Mouse (Mus musculus) gastrocnemius, adult 8-10 months (tissue): Measurements from ENCODE around the gene Fuca1. TPM values are rescaled to one million over a fixed set of nuclear protein-coding genes. Genes with fewer than 3 reads are reported as not detected.

Experiments
- DNase-seq, 2 experiments: peaks; one replicate each; pipeline ENCODE4 v3.0.0; 2022; ENCODE audit warnings: low spot score in 2 of 2
- total RNA-seq, 4 experiments: library from RNA; stranded (reverse); gene quantifications; 2 replicates each; pipeline ENCODE4 v1.2.4; 2022

The Fuca1 gene
- 10 to 100 TPM; 14.8 to 28.3 (median 23.6) TPM for total RNA-seq

DNA sequence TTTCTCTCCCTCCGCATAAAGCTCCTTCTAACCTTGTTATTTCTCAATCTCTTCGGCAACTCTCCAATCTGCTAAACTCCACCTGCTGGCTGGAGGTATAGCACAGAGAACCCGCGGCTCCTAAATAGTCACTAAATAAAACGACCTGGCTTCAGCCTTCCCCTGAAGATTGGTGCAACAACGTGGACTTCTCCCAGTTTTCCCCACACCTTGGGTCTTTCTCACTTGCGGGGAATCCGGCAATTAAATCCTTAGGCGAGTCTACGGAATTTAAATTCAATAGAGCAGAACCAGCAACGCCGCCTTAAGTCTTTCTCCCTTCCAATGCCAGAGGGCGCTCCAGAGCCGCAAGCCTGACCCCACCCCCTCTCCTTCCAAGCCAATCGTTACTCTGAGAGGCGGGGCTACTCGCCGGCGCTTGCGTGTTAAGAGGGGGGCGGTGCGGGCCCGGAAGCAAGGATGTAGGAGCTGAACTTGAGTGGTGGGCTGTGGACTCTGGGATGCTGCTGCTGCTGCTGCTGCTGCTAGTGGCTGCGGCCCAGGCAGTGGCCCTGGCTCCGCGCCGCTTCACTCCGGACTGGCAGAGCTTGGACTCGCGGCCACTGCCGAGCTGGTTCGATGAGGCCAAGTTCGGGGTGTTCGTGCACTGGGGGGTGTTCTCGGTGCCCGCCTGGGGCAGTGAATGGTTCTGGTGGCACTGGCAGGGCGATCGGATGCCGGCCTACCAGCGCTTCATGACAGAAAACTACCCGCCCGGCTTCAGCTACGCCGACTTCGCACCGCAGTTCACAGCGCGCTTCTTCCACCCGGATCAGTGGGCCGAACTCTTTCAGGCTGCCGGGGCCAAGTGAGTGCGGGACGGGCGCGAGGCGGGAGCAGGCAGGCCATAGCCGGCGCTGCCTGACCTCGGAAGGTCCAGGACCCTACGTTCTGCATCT, at the start of gene Fuca1:
Gene Fuca1 (plus strand): TSS at position 432 of the 938 bp plus-strand sequence.
- peak; percentile 90 for DNase-seq

DNA sequence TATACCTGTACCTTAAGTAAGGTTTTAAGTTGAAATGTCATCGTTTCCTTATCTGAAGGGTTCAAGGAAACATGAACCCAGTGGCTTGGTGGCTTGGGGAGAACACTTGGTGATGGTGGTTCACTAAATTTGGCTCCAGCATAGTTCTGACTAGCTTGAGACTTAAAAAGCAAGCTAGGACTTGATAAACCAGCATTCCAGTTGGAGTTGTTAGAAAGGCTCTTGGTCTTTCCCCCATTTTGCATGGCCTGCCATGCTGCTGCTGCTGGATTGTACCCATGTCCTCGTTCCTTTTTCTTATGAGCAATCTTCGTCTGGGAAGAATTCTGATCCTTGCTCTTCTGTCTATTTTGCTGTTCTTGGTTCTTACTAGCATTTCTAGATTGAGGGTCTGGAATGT, 48.5 kb upstream of the Fuca1 start:
- DNase-seq = no peak

DNA sequence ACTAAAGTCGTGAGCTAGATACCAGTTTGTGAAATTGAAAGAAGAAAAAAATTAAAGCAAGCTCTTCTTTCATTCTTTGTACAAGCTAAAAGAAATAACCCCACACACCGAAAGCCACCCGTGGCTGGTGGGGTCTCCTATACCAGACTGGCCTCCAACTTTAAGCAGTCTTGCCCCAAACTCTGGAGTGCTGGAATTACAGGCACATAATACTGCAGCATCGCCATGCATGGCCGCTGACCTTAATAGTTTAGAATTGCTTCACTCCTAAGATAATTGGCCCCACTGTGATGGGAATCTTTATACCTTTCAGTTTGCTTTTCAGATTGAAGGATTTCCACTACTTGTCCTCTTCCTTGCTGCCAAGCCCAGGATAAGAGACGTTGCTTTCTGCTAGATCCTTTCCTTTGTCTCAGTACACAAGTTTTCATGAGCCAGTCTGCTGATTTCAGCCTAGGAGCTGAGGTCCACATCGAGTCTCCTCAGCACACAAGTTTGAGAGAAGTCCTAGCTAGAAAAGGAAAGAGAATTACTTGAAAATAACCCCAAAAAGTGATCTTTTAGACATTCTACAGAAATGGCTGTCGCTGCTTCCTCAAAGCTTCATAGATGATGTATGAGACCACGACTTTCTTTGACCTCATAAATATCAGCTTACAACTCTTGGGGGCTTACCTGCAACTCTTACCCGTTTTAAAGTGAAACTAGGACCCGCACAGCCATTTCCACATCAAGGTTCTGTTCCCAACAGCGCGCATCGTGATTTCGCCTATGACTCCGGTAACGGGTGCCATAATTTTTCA, 47.7 kb upstream of the Fuca1 start:
- DNase-seq = no peak

DNA sequence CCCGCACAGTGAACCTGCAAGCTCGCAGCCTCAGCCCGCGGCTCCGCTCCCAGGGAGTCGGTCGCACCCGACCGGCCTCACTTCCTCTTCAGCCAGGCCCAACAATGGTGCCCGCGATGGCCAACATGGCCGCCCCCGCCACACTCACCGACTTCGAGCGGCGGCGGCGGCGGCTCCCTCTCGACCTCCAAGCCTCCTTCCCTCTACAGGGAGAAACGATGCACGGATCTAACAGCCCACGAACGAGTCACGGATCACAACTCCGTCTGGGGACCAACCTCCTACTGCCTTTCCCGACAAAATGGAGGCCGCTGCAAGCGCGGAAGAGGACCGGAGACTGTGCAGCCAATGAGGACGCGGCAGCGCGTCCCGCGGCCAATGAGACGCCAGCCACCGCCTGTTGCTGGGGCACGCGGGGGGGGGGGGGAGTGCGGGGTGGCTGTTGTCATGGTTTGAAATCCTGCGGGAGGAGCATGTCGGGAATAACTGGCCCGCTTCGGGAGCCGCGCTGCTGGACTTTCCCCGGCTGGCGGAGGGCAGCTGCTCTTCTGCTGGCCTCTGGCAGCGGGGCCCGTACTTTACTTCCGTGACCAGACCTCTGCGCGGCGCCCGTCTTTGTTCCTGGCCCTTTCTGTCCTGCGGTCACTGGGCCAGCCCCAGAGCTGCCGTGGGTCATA, 46.9 kb upstream of the Fuca1 start, which contains the start of gene Pnrc2:
Gene Pnrc2 (minus strand): TSS at position 325 of the 677 bp plus-strand sequence.
- DNase-seq = peak; percentile 79 to 87

DNA sequence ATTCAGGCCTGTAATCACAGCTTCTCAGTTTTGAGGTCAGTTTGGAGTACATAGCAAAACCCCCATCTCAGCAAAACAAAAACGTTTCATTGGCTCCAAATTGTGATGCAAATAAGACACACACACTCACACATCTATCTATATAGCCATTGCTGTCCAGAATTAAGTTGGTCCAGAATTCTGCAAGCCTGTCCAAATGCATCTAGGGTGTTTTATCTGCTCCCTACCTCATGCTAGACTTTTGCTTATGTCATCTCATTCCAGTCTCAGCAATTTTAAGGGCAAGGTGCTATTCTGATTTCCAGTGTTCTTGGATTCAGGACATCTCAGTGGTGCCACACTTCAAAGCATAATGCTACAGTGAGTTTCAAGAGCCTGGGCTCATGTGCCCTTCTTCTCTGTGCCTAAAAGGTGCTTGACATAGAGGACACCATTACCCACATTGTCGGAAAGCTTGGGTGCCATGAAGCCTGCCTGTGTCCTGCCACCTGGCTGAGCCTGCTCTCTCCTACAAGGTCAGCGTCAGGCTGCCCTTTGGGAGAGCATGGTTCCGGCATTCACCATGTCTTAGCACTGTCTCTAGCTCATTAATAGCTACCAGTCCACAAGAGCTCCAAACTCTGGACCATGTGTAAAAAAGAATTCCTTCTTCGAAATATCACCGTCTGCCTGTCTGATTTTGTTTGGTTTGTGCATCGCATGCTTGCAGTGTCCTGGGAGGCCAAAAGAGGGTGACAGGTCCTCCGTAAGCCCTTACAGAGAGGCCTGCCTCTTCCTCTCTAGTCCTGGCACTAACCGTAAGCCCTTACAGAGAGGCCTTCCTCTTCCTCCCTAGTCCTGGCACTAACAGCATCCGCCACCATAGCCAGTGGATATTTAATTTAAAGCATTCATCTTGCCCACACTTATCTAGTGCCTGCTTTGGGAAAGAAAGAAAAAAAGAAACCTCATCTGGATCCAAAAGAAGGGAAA, 45.7 kb upstream of the Fuca1 start:
- peak in 1 of 2 experiments; percentile 2 for DNase-seq

DNA sequence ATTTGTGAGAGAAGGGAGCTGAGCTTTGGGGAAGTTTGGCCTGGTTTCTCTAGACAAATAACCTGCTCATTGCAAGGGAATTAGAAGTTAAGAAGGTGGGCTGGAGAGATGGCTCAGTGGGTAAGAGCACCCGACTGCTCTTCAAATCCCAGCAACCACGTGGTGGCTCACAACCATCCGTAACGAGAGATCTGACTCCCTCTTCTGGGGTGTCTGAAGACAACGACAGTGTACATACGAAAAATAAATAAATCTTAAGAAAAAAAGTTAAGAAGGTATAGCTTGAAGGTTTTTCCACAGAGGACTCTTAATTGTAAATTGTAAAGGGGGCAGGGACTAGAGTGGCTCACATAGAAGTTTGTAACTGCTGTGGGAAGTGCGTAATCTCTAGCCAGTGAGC, 45.0 kb upstream of the Fuca1 start:
- peak in 1 of 2 experiments; percentile 1 for DNase-seq

DNA sequence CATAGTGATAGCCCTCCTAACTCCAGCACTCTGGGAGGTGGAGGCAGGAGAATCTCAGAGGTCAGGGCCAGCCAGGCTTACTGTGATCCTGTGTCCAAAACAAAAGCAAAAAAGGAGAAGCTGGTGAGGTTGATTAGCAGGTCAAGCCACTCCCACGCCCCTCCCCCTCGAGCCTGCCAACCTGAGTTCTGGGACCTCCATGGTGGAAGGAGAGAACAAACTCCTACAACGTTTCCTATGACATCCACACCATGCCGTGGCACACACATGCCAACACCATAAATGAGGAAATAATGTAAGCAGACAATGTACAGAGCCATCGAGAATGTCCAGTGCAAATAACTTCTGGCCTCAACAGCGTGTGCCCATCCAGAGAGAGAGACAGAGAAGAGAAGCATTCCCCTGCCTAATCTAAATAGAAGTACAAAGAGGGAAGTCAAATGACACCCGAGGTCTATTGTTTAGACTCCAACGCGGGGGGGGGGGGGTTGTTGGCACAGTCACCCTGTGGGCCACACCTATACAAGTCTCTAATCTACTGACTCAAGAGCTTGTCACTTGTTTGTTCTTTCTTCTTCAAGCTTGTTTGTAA, 44.4 kb upstream of the Fuca1 start:
- peak in 1 of 2 experiments; percentile 28 for DNase-seq

DNA sequence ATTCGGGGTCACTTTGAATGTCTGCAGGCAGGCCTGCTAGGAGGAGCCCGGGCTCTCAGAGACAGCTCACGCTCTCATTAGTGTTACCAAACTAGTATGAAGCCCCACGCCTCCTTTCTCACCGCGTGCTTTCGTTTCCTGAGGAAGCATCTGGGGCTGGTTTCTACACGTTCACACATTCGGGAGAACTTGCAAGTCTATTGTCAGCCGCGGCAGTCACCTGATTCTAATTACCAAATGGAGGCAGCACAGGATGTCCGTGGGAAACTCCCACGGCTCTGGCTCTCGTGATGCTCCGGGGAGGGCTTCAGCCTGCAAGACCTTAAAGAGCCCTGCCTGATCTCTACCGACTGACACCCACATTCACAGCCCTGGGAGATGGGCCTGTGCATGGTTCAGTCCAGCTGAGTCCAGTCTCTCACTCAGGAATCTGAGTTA, 43.9 kb upstream of the Fuca1 start:
- DNase-seq = peak; percentile 45 to 46

DNA sequence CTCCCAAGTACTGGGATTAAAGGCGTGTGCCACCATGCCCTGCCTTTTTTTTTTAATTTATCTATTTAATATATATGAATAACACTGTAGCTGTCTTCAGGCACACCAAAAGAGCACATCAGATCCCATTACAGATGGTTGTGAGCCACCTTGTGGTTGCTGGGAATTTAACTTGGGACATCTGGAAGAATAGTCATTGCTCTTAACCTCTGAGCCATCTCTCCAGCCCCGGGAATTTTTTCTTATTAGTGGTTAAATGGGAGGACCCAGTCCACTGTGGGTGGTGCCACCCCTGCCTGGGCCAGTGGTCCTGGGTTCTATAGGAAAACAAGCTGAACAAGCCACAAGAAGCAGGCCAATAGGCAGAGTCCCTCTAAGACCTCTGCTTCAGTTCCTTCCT, 42.8 kb upstream of the Fuca1 start:
- no peak for DNase-seq

DNA sequence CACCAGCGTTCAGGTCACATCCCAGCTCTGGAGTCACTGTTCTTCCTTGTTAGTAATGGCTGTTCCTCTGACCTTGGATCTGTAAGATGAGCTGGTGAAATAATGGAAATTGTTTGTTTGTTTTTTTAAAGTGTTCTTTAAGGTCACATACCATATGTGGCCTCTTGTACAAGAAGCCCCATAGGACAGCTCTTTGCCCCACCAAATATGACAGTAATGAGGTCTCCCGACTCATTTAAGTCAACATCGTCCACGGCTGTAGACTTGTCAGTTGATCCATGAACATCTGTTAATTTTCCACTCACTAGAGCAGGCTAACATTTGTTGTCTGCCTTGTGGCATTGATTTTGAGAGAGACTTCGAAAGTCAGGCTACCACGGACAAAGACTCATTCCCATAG, 41.5 kb upstream of the Fuca1 start:
- no peak for DNase-seq

DNA sequence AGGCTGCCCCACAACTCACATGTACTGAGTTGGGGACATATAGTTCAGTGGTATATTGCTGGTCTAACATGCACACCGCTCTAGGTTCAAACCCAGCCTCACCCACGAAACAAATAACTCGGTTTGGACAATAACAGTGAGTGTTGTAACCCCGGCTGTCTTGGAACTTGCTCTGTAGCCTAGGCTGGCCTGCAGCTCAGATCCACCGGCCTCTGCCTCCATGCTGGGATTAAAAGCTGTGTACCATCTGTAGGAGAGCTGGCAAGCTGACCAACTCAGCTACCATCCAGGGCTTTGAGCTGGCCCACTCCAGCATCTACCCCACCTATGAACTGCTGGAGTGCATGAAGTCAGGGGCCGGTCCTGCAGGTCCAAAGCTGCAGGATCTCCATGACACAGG, 40.5 kb upstream of the Fuca1 start:
- no peak for DNase-seq

DNA sequence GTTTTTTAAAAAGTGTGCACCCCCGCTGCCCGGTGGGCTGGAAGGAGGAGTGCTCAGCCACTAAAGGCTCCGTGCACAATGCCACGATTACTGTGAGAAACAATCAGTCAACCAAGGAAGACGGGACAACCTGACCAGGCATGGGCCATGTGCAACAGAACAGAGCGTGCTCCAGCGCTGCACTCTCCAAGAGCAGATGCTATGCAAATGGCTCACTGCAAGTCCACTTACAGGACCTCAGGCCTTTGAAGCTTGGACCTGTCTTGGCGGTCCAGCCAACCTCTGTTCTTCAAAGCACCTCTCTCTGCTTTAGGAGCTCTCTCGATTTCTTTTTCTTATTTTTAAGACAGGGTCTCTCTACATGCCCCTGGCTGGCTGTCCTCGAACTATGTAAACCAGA, 40.0 kb upstream of the Fuca1 start:
- DNase-seq = no peak

DNA sequence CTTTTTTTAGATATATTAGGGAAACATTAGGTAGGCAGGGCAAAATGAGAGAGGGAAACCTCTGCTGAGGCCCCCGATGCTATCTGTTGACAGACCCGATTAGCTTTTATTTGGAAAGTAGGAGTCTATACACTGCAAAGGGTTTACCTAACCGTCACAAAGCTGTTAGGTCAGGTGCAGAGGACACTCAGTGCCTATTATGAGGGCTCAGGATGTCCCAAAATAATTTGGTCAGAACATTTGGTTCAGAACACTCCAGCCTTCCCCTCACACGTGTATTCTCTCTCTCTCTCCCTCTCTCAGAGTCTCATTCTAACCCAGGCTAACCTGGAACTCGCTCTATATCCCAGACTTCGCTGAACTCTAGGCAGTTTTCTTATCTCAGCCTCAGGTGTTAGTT, 38.5 kb upstream of the Fuca1 start:
- no peak for DNase-seq

DNA sequence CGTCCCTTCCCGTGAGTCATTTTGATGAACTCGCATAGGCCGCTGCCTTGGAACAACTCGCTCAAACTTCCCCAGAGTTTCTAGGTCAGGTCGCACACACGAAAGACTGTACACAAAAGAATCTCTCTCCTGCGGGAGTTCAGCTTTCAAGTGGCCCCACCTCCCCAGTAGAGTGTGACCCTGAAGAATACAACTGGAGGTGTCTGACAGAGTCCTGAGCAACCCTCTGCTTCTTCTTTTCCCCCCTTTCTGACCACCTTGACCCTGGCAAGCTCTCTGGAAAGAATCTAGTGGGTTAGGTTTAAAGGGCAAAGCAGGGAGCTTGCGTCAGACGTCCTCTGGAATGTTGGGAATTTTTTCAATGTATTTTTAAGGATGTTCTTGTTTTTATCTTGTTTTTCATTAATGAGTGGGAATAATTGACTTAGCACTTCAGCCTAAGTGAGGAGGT, 37.1 kb upstream of the Fuca1 start:
- DNase-seq = no peak

DNA sequence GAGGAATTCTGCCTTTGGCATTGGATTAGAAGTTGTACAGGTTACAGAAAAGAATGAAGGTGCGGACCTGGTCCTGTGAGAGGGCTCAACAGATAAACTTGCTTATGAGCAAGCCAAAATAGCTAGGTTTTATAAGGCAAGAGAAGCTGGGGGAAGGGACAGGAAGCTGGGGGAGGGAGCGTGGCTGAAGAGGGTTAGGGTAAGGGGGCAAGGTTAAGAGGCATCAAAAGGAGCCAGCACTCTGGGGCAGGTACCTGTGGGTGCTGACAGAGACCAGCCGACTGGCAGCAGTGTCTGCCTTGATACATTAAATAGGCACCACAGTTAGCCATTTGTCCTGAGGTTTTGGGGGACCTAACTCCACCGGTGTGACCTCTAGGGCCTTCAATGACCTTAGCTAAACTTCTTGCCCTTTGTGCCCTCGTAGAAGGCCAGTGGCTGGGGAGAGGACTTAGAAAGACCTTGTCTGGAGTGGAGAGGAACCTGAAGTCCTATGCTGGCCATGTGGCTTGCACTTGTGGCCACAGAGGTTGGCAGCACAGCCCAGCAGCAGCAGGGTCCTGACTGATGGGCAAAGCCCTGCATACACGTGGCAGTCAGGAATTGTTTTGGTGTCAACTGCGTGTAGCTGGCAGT, 36.5 kb upstream of the Fuca1 start:
- no peak for DNase-seq

DNA sequence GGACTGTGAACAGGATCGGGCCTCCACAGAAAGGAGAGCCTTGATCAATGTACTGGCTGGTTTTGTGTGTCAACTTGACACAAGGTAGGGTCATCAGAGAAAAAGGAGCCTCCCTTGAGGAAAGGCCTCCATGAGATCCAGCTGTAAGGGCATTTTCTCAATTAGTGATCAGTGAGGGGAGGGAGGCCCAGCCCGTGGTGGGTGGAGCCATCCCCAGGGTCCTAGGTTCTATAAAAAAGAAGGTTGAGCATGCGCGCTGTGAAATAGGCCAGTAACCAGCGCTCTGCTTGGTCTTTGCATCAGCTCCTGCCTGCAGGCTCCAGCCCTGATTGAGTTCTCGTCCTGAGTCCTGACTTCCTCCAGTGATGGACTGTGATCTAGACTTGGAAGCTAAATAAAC, 36.0 kb upstream of the Fuca1 start:
- peak in 1 of 2 experiments; percentile 2 for DNase-seq

DNA sequence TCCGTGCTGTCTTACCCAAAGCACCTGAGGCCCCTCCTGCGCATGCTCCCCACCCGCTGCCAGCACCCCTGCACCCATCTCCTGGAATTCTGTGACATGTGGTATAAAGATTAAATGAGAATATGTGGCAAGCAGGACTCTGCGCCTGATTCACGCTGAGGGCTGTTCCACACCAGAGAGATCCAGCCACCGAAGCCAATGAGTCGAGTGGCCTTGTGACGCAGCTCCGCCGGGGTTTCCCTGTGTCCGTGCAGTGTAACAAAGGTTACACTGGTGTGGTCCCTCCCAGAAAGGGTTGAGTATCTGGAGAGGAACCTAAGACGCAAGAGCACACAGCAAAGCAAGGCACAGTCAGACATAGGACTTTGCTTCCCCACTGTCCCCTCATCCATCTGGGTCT, 34.9 kb upstream of the Fuca1 start:
- no peak for DNase-seq

DNA sequence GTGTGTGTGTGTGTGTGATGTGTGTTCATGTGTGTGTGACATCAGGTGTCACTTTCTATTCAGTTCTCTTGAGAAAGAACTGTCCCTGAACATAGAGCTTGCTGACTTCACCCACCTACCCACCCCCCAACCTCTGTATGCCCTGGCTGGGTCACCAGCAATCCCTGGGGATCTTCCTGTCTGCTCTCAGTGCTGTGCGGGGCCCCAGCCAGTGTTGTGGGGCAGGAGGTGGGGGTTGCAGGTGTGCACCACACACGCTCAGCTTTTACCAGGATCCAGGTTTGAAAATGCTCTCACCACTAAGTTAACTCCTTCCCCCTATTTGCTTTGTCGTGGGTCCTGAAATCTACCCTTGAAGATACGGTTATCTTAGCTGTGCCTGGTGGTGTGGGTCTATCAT, 34.4 kb upstream of the Fuca1 start:
- DNase-seq = peak in 1 of 2 experiments; percentile 0

DNA sequence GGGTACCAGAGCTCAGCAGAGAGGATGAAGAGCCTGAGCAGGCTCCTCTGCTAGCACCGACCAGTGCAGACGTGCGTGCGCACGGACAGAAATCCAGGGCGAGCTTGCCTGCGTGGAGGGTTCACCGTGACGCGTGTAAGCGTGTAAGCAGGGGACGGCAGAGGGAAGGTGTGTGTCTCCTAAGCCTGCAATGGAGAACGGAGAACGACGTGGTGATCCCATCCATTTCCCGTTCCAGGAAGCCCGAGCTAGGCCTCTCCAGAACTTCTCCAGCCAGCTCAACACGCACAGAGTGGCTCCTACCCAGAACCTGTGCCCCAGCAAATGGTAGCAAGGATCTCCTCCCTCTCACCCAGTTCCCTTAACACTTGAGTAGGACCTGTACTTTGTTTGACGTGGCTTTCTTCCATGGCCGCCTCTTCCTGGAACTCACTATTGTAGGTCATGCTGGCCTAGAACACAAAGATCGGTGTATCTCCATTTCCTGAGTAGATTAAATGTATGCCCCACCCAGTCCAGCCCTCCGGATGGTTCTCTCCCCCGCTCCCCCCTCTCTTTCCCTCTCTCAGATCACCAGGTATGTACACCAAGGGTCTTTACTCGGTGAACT, 32.0 kb upstream of the Fuca1 start:
- DNase-seq = no peak
